Mouse (Mus musculus): ENCODE data around the gene Ppp3ca. TPM values are rescaled to one million over a fixed set of nuclear protein-coding genes. Genes with fewer than 3 reads are reported as not detected.

Gene Ppp3ca
- polyA plus RNA-seq, 1 experiment from 2014 or later = 10.2 TPM

DNA sequence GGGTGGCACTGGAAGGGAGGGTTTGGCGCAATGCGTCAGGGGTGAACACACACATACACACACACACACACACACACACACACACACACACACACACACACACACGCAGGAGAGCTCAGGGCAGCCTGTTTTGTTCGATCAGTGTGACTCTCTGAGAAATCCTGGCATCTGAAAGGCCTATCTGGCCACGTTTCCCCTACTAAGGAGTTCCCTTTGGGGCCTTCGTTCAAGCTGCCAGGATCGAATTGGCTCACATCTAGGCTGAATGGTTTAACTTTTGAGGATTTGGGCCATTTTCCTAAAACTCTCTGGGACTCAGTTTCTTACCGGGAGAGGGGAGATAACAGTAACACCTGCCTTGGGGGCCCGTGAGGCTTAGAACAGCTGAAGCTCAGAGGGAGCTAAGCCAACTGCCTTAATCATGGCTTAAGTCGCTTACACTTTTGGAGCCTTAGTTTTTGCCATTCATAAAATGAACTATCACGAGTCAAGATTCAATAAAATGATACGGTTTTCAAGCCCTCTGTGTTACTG lies 160.8 kb downstream of the Ppp3ca start:
- H3K9ac ChIP-seq (ENCODE audit: low read depth, low read length) = no peak overlapping the region

DNA sequence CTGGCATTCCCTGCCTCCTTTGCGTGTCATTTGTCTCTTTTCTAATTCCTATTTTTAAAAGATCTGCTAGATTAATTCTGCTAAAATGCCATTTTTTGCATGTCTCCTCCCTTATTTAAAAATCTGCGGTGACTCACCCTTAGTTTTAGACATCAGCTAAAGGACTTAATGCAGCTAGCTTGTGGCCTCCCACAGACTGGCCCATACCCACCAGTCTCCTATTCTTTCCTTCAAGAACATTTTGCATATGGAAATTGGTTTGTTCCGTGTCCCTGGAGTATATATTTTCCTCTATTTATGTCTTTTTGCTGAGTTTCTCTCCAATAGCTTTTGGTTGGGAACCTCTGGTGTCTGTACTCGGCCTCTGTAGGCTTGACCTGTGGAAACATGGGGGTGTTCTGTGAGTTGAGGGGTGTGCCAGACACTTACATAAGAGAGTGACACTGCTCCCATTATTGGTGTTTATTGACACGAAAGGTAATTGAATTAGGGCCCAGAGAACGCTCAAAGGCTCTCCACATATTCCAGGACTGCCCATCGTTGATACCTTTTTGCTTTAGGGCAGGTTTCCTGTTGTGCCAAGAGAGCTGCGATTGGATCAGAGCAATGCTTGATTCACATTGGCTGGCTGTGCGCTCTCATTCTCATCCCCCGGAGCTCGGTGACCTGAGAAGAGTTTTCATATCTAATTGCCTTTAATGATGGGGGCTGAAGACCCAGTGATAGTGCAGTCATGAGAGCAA lies 163.2 kb downstream of the Ppp3ca start:
- WGBS (ENCODE audit: insufficient replicate concordance) = 63% methylated on average over 11 of the region's 11 CpGs
- Histone ChIP-seq H3K4me2 (ENCODE audit: low read depth, low read length) (no peak overlapping the region), H3K4me1 (ENCODE audit: control insufficient read depth, low read depth, low read length) (peaks cover 10% of the 10 kb centered on the region), H3K36me3 (ENCODE audit: control insufficient read depth, insufficient read depth) (no peaks in the 10 kb centered on the region), H3K9ac (ENCODE audit: low read depth, low read length) (no peak overlapping the region), H3K4me3 (ENCODE audit: low read depth, low read length) (no peak overlapping the region), H3K27ac (ENCODE audit: low read length) (no peak overlapping the region), H3K9me3 (replicated peaks; ENCODE audit: control insufficient read depth, low read length) (no peaks in the 10 kb centered on the region), H3K27me3 (ENCODE audit: control insufficient read depth, insufficient read depth, low read depth, low read length) (no peaks in the 10 kb centered on the region)
- ATAC-seq (ENCODE audit: low read depth) = no peak

More for the DNA sequence above, 160.8 kb downstream of the Ppp3ca start:
- no peaks in the 10 kb centered on the region for H3K27me3 ChIP-seq (ENCODE audit: control insufficient read depth, insufficient read depth, low read depth, low read length)
- H3K4me1 ChIP-seq (ENCODE audit: control insufficient read depth, low read depth, low read length) = peaks cover 4% of the 10 kb centered on the region
- no peaks in the 10 kb centered on the region for H3K36me3 ChIP-seq (ENCODE audit: control insufficient read depth, insufficient read depth)
- H3K9me3 ChIP-seq (replicated peaks; ENCODE audit: control insufficient read depth, low read length) = no peaks in the 10 kb centered on the region
- ATAC-seq (ENCODE audit: low read depth) = no peak
- no peak overlapping the region for H3K27ac ChIP-seq (ENCODE audit: low read length)
- H3K4me3 ChIP-seq (ENCODE audit: low read depth, low read length) = no peak overlapping the region
- H3K4me2 ChIP-seq (ENCODE audit: low read depth, low read length) = no peak overlapping the region
- 61% methylated on average over 12 of the region's 12 CpGs for WGBS (ENCODE audit: insufficient replicate concordance)

DNA sequence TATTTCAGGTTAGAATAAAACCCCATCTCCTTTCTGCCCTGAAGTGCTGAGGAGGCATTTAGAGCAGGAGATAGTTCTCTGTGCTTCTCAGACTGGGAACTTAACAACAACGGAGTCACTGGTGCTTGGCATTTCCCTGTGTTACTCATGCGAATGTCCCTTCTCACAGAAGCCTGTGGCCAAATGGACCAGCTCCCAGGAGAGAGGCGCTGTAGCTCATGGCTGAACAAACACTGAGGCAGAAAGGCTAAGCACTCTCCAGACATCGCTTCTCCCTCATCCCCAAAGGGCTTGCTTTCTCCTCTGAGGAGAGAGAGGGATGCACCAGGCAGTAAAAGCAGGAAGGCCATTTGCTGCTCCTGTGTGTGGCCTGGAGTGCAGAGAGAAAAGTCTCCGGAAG lies 164.0 kb downstream of the Ppp3ca start:
- H3K27ac ChIP-seq (ENCODE audit: low read length) = no peak overlapping the region
- WGBS (ENCODE audit: insufficient replicate concordance) = 15% methylated on average over 5 of the region's 5 CpGs
- no peak for ATAC-seq (ENCODE audit: low read depth)

DNA sequence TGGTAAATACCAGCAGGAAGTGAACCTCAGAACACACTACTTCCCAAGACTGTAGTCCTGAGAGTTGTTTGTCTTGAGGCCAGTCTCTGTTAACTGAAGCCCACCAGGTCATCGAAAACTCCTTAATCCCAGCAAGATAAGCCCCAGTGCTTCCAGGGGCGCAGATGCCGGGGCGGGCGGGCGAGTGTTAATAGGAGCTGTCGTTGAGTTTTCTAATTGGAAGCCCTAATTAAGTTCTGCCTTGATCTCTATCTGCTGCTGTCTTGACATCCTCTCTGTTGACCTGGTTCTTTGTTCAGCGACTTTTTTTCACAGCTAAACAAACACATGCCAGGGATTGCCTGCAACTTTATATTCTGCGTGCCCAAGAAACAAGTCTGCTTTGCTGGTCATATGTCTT lies 165.9 kb downstream of the Ppp3ca start:
- ATAC-seq (ENCODE audit: low read depth) = no peak
- no peaks in the 10 kb centered on the region for H3K9me3 ChIP-seq (replicated peaks; ENCODE audit: control insufficient read depth, low read length)
- H3K4me3 ChIP-seq (ENCODE audit: low read depth, low read length) = no peak overlapping the region
- 0 out of 2 replicates have a peak overlapping the region, but pooled peaks have one; percentile 30 for H3K27ac ChIP-seq (ENCODE audit: low read length)
- H3K36me3 ChIP-seq (ENCODE audit: control insufficient read depth, insufficient read depth) = no peaks in the 10 kb centered on the region
- WGBS (ENCODE audit: insufficient replicate concordance) = 58% methylated on average over 9 of the region's 9 CpGs
- H3K27me3 ChIP-seq (ENCODE audit: control insufficient read depth, insufficient read depth, low read depth, low read length) = no peaks in the 10 kb centered on the region
- peaks cover 10% of the 10 kb centered on the region for H3K4me1 ChIP-seq (ENCODE audit: control insufficient read depth, low read depth, low read length)
- H3K9ac ChIP-seq (ENCODE audit: low read depth, low read length) = no peak overlapping the region
- H3K4me2 ChIP-seq (ENCODE audit: low read depth, low read length) = no peak overlapping the region

More for the DNA sequence above, 164.0 kb downstream of the Ppp3ca start:
- H3K9ac ChIP-seq (ENCODE audit: low read depth, low read length) = no peak overlapping the region
- H3K36me3 ChIP-seq (ENCODE audit: control insufficient read depth, insufficient read depth) = no peaks in the 10 kb centered on the region
- H3K27me3 ChIP-seq (ENCODE audit: control insufficient read depth, insufficient read depth, low read depth, low read length) = no peaks in the 10 kb centered on the region
- H3K4me3 ChIP-seq (ENCODE audit: low read depth, low read length) = no peak overlapping the region
- H3K9me3 ChIP-seq (replicated peaks; ENCODE audit: control insufficient read depth, low read length) = no peaks in the 10 kb centered on the region
- H3K4me1 ChIP-seq (ENCODE audit: control insufficient read depth, low read depth, low read length) = peaks cover 10% of the 10 kb centered on the region
- H3K4me2 ChIP-seq (ENCODE audit: low read depth, low read length) = no peak overlapping the region

DNA sequence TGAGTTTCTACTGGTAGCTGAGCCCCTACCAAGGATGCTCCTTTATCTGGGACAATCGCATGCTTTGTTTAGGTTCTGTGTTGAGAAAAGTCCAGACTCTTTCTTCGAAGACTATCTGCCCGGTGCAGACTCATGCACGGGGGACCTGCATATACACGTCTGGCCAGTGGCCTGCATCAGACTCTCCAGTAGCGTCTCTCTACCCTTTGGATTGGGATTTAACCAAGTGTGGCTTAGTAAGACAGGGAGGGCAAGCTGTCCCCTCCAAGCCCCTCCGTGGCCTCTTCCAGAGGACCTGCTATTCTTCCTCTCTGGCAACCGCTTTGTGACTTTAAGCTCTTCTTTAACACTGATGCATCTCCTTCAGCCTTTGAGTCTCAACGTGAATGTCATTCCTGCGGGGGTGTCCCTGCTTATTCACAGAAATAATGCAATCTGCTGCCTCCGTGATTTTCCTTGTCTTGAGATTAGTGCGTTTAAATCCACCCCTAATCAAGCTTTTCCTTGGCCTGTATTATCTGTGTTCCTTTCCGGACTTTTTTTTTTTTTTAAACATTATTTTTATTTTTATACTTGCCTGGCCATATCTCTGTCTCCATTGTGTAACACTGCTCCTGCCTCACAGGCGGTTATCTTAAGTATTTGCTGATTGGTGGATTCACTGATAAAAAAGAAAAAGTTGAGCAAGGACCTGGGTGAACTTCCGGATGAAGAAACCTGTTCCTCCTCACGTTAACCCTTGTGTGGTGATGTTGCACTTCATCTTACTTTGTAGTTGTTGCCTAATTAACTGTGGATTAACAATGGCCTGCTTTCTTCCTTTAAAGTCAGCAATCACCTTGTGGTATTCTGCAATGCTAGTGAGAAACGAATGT lies 166.6 kb downstream of the Ppp3ca start:
- H3K4me3 ChIP-seq (ENCODE audit: low read depth, low read length) = no peak overlapping the region

DNA sequence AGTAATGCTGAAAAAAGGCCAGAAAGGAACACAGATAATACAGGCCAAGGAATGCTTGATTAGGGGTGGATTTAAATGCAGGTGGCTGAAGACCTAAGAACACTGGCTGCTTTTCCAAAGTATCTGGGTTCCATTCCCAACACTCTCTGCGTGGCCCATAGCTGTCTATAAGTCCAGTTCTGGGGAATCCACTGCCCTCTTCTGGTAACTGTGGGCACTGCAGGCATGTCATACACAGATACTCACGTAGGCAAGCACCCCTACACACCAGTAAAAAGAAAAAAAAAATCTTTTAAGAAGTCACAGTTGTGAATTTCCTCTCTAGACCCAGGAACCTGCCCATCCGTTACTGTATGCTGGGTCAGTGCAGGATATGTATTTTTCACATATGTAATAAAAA lies 167.7 kb downstream of the Ppp3ca start:
- Histone ChIP-seq H3K9me3 (replicated peaks; ENCODE audit: control insufficient read depth, low read length) (no peaks in the 10 kb centered on the region), H3K4me2 (ENCODE audit: low read depth, low read length) (no peak overlapping the region), H3K4me1 (ENCODE audit: control insufficient read depth, low read depth, low read length) (peaks cover 10% of the 10 kb centered on the region), H3K36me3 (ENCODE audit: control insufficient read depth, insufficient read depth) (no peaks in the 10 kb centered on the region), H3K9ac (ENCODE audit: low read depth, low read length) (no peak overlapping the region), H3K4me3 (ENCODE audit: low read depth, low read length) (no peak overlapping the region), H3K27ac (ENCODE audit: low read length) (no peak overlapping the region), H3K27me3 (ENCODE audit: control insufficient read depth, insufficient read depth, low read depth, low read length) (no peaks in the 10 kb centered on the region)
- WGBS (ENCODE audit: insufficient replicate concordance) = 66% methylated on average over 3 of the region's 3 CpGs
- ATAC-seq (ENCODE audit: low read depth) = no peak; the same call in 1 of the 2 replicates

More for the DNA sequence above, 166.6 kb downstream of the Ppp3ca start:
- Histone ChIP-seq H3K36me3 (ENCODE audit: control insufficient read depth, insufficient read depth) (no peaks in the 10 kb centered on the region), H3K27me3 (ENCODE audit: control insufficient read depth, insufficient read depth, low read depth, low read length) (no peaks in the 10 kb centered on the region), H3K4me1 (ENCODE audit: control insufficient read depth, low read depth, low read length) (peaks cover 10% of the 10 kb centered on the region), H3K9me3 (replicated peaks; ENCODE audit: control insufficient read depth, low read length) (no peaks in the 10 kb centered on the region), H3K9ac (ENCODE audit: low read depth, low read length) (no peak overlapping the region), H3K4me2 (ENCODE audit: low read depth, low read length) (no peak overlapping the region), H3K27ac (ENCODE audit: low read length) (peak overlapping the region; percentile 30; the same call in 1 of the 2 replicates)
- WGBS (ENCODE audit: insufficient replicate concordance) = 24% methylated on average over 17 of the region's 17 CpGs
- ATAC-seq (ENCODE audit: low read depth) = peak; percentile 66

DNA sequence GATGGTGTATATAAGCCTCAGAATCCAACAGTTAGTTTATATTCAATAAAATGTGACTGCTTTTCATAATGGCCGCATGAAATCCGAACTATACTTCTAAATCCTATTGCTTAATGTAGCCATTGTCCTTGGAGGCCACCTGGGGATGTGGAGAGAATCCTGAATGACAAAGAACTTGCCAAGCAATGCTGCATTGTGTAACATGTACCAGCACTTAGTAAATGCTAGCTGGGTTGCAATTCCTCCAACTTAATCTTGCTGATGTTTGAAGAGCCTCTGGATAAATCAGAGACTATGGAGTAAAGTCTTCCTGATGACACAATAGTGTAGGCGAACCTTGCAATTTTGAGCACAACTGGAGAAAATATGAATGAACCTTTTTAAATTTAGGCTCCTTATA lies 171.4 kb downstream of the Ppp3ca start:
- Histone ChIP-seq H3K9me3 (replicated peaks; ENCODE audit: control insufficient read depth, low read length) (no peaks in the 10 kb centered on the region), H3K4me1 (ENCODE audit: control insufficient read depth, low read depth, low read length) (peaks cover 1% of the 10 kb centered on the region; the same call in 1 of the 2 replicates), H3K4me2 (ENCODE audit: low read depth, low read length) (no peak overlapping the region), H3K4me3 (ENCODE audit: low read depth, low read length) (no peak overlapping the region), H3K36me3 (ENCODE audit: control insufficient read depth, insufficient read depth) (no peaks in the 10 kb centered on the region), H3K27ac (ENCODE audit: low read length) (no peak overlapping the region), H3K9ac (ENCODE audit: low read depth, low read length) (no peak overlapping the region), H3K27me3 (ENCODE audit: control insufficient read depth, insufficient read depth, low read depth, low read length) (no peaks in the 10 kb centered on the region)
- 59% methylated on average over 3 of the region's 3 CpGs for WGBS (ENCODE audit: insufficient replicate concordance)
- ATAC-seq (ENCODE audit: low read depth) = no peak

DNA sequence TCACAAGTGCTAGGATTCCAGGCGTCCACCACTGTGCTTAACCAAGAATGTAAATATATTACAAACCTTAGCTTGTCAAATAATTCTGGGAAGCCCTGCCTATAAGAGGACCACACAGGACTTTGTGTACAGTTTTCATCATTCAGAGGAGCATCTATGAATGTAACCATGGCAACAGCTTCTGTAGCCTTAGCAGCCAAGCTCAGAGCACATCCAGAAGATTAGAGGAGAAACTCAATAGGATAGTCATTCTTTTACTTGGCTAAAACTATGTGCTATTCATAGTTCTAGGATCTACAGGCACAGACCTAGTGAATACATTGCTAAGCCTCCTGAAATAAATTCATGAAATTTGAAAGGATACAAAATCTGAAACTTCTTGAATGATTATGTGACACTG lies 172.5 kb downstream of the Ppp3ca start:
- WGBS (ENCODE audit: insufficient replicate concordance) = 45% methylated on average over 1 of the region's 1 CpGs
- Histone ChIP-seq H3K4me2 (ENCODE audit: low read depth, low read length) (no peak overlapping the region), H3K4me3 (ENCODE audit: low read depth, low read length) (no peak overlapping the region), H3K9ac (ENCODE audit: low read depth, low read length) (no peak overlapping the region), H3K36me3 (ENCODE audit: control insufficient read depth, insufficient read depth) (no peaks in the 10 kb centered on the region), H3K4me1 (ENCODE audit: control insufficient read depth, low read depth, low read length) (no peaks in the 10 kb centered on the region), H3K27me3 (ENCODE audit: control insufficient read depth, insufficient read depth, low read depth, low read length) (no peaks in the 10 kb centered on the region), H3K9me3 (replicated peaks; ENCODE audit: control insufficient read depth, low read length) (no peaks in the 10 kb centered on the region), H3K27ac (ENCODE audit: low read length) (no peak overlapping the region)
- no peak for ATAC-seq (ENCODE audit: low read depth)

Measured in liver, embryonic 16.5 days (tissue).